ENCODE assay signal across 9 mouse cellular contexts in genomic region chr2:36197919-36198881, GRCm38 (mm10). TPM values are rescaled to one million over a fixed set of nuclear protein-coding genes. Genes with fewer than 3 reads are reported as not detected.
DNase-seq lines count a peak whose midpoint lies in the region; ATAC-seq lines count a peak whose summit lies in the region.
"Had no signal": no experiment of that assay in that cellular context is flagged by ENCODE, and none has a peak within 500 bp of the region (broad histone marks: within the 10 kb centered on the region; RNA-seq: fewer than 3 reads in every experiment).

No protein-coding gene starts in this region.

- intact Hi-C loops in heart, postnatal 25 days (cut with DNase I) = loop anchor here (2.0 kb wide), 1 partner anchor 69 kb away; no protein-coding TSS in a partner anchor

- H3K36me3 ChIP-seq in forebrain, embryonic 10.5 days (replicated peaks) = no peaks in the 10 kb centered on the region

- WGBS in forebrain, embryonic 10.5 days = 12% methylated on average over 20 of the region's 20 CpGs

- peak overlapping the region; percentile 56 for H3K27ac ChIP-seq in forebrain, embryonic 10.5 days
- H3K27ac ChIP-seq: macrophage had no signal

- no peaks in the 10 kb centered on the region for H3K9me3 ChIP-seq in forebrain, embryonic 10.5 days

- peaks cover 35% of the 10 kb centered on the region for H3K4me1 ChIP-seq in forebrain, embryonic 10.5 days

- DNase-seq in layer of hippocampus, adult 11-12 months (ENCODE audit: low spot score) = peak; percentile 59
- no peak for DNase-seq in layer of hippocampus, postnatal 14 days (ENCODE audit: low spot score in 2 of 2)
- DNase-seq in forebrain, embryonic 10.5 days (ENCODE audit: extremely low spot score, low spot score) = peak; percentile 46
- peak; percentile 58 for DNase-seq in heart, postnatal 25 days (ENCODE audit: low spot score)
- peak; percentile 46 to 52 for DNase-seq in kidney, postnatal 4 days
- DNase-seq in spleen, postnatal 10 days (ENCODE audit: low spot score in 2 of 2) = peak; percentile 58 to 81
- no peak for DNase-seq in thymus, postnatal 36 days

- peaks cover 74% of the 10 kb centered on the region for H3K27me3 ChIP-seq in forebrain, embryonic 10.5 days (ENCODE audit: poor library complexity, severe bottlenecking)

- peak; percentile 40; the same call in 1 of the 2 replicates for ATAC-seq in megakaryocyte, adult 5-6 weeks (ENCODE audit: poor library complexity, severe bottlenecking)

- H3K4me3 ChIP-seq in forebrain, embryonic 10.5 days = peak overlapping the region; percentile 35

RNA-seq across cellular contexts. Expression of gene Ptgs1, which starts 32.0 kb away (rescaled TPM):
- 10 to 100 TPM; 16.4 to 19.6 TPM for total RNA-seq in layer of hippocampus, postnatal 14 days (2021)
- polyA plus RNA-seq in forebrain, embryonic 10.5 days (2016; fragmentation: Nextera tagmentation; extraction: Ambion mirVana) = 2.2 and 3.6 TPM in 2 replicates
- total RNA-seq in heart, postnatal 25 days (2021) = 10 to 100 TPM; 16.4 to 16.8 TPM
- 20.2 and 21.3 TPM in 2 replicates for total RNA-seq in megakaryocyte, adult 5-6 weeks (2015)
- 18.9 and 32.4 TPM in 2 replicates for total RNA-seq in megakaryocyte, adult 5-6 weeks (2017)

Comparison
In these comparisons a context has a peak if more than half of its experiments do, and no peak if none do; other contexts are left out.
1. DNase-seq: peak in layer of hippocampus, adult 11-12 months (single experiment), forebrain, embryonic 10.5 days (single experiment), heart, postnatal 25 days (single experiment), kidney, postnatal 4 days (2 of 2) and spleen, postnatal 10 days (2 of 2); none in layer of hippocampus, postnatal 14 days (0 of 2) and thymus, postnatal 36 days (0 of 2).